Mouse (Mus musculus): ENCODE data around the gene Fkbpl.
A peak's percentile ranks its signal among the peaks of the same experiment; 100 is the strongest.

The Fkbpl gene

GRCm38 (mm10) chr17:34648141-34648890 is 3.8 kb downstream of the Fkbpl start:
- DNase-seq (ENCODE audit: low spot score) = no peak

- no peak for DNase-seq (ENCODE audit: low spot score)
Measured at GRCm38 (mm10) chr17:34649106-34649864, 4.7 kb downstream of the Fkbpl start.

DNA sequence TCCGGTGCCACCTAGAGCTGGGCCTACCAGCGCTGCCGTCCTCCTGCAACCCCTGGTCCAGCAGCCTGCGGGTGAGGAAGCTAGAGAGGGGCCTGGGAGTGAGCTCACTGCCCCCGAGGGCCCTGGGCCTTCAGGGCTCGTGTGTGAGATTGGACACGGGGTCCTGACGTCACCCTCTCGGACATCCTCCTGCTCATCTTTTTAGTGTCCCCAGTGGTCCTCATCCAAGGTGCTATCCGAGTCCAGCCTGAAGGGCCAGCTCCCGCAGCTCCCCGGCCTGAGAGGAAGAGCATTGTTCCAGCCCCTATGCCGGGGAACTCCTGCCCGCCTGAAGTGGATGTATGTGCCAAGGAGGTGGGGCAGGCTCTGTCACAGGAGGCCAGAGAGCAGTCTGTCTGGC is 6.2 kb downstream of the Fkbpl start:
- no peak for DNase-seq (ENCODE audit: low spot score)

- no peak for DNase-seq (ENCODE audit: low spot score)
Measured at GRCm38 (mm10) chr17:34651507-34652221, 7.1 kb downstream of the Fkbpl start.

GRCm38 (mm10) chr17:34652546-34652945 is 8.0 kb downstream of the Fkbpl start:
- no peak for DNase-seq (ENCODE audit: low spot score)

DNA sequence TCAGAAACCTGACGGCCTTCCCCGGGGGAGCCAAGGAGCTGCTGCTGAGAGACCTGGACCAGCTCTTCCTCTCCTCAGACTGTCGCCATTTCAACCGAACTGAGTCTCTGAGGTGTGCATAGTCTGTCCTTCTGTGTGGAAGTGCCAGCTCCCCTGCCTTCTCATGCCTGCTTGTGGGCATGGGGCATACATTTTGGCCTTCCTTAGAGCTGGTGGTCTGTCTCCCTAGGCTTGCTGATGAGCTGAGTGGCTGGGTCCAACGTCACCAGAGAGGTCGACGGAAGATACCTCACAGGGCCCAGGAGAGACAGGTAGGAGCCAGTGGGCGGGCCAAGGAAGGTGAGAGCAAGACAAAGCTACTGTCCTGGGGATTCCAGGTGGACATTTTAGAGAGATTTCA is 8.4 kb downstream of the Fkbpl start:
- no peak for DNase-seq (ENCODE audit: low spot score)

GRCm38 (mm10) chr17:34653746-34654285 is 9.3 kb downstream of the Fkbpl start:
- DNase-seq (ENCODE audit: low spot score) = no peak

DNA sequence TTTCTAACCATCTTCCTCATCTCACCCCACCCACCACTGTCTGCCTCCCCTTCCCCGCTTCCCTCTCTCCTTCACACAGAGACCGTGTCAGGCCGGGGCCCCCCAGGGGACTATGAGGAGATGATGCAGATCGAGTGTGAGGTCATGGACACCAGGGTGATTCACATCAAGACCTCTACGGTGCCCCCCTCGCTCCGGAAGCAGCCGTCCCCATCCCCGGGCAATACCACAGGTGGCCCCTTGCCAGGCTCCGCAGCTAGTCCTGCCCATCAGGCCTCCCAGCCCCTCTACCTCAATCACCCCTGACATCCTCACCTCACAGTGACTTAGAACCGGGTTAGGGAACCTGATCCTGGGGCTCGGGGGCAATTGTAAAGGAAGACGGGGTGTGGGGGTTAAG is 9.8 kb downstream of the Fkbpl start:
- no peak for DNase-seq (ENCODE audit: low spot score)

DNA sequence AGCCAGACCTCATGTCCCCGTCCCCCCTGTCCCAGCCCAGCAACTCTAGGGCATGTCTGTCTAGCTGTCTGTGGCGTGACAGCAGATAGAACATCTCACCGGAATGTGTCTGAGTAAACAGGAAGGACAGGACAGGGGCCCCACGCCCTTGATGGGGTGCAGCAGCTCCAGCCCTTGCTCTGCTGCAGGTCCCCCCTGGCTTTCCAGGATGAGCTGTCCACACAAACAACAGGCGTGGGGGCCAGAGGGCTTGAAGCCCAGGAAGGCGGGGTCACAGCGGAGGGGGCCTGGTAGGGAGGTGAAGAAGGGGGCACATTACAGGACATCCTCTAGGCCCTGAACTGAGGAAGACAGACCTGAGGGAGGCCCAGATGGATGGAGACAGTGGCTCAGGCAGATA is 10.6 kb downstream of the Fkbpl start:
- no peak for DNase-seq (ENCODE audit: low spot score)

DNA sequence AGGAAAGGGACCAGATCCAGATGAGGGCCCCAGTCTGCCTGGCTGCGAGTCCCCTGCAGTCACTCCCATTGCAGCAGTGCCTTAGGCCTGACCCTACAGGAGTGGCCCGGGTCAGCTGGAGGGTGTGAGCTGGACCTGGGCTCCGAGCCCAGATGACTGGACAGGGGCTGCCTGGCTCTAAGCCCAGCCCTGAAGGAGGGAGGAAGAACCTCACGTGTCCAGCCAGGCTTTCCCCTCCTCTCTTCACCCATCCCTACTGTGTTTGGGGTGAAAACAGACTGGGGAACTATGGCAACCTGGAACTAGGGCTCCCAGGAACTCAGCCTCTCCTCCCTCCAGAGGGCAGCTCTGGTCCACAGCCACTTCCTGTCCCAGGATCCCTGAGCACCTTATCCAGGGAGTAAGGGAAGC is 11.0 kb downstream of the Fkbpl start:
- DNase-seq (ENCODE audit: low spot score) = peak; percentile 65

DNA sequence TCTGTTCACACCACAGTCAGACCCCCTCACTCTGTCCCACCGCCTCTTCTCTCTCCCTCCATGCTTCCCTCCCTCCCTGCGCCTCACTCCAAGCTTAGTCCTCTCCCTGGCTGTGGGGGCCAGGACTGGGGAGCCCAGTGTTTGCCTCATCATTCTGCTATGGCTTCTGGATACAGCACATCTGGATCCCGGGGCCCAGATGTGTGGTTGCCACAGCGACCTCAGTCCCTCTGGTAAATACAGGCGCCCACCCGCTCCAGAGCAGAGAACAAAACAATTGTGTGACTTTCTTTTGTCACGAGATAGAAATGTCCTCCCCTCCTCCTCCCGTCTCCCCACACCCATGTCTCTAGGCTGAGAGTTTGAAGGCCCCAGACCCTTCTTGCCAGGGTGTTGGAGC is 12.1 kb downstream of the Fkbpl start:
- DNase-seq (ENCODE audit: low spot score) = no peak

DNA sequence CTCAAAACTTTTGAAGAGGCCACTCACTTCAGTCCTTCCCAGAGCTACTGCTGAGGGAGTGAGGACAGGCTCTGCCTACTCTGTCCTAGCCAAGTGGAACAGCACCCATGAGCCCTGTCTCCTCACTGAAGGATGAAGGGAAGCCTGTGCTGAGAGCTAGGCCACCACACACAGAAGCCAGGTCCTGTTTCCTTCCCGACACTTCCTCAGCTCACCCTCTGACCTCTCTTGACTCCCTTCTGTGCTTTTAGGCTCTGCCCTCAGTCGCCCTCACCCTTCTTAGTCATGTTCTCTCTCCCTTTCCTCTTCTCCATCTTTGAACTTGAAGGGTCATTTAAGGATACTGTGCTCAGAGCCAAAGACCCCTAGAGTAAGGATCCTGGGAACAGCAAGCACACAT is 12.7 kb downstream of the Fkbpl start:
- no peak for DNase-seq (ENCODE audit: low spot score)

GRCm38 (mm10) chr17:34658145-34658544 is 13.6 kb downstream of the Fkbpl start:
- DNase-seq (ENCODE audit: low spot score) = no peak

GRCm38 (mm10) chr17:34658591-34658990 is 14.0 kb downstream of the Fkbpl start:
- no peak for DNase-seq (ENCODE audit: low spot score)

DNA sequence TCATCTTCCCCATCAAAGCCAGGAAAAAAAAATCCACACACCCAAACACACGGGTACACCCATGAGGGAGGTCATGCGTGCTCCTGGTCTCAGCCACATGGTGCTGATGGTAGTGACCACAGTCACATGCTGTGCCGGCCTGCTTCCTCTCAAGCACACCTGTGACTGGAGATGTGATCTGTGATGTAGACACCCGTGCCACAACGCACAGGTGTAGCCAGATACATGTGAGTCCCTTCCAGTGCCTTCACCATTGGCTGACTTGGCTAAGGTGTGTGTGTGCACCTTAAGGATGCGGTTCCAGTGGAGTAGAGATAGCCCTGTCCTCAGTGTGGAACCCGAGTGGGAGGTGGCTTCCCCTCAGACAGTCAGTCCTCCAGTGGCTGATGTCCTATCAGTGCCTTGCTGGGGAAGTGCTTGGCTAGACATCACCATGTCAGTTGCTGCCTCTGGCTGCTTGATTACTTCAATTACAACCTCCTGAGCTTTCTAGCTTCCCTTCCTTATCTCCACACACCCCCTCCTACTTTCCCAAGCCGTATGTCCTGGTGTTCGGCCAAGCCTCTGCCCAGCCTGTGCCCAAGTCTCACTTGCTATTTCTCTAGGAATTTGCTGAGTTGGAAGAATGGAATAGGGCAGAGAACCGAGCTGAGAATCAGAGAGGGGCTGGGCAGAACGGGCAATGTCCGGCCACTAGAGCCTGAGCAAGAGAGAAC is 14.8 kb downstream of the Fkbpl start:
- no peak for DNase-seq (ENCODE audit: low spot score)

GRCm38 (mm10) chr17:34659897-34660214 is 15.3 kb downstream of the Fkbpl start:
- no peak for DNase-seq (ENCODE audit: low spot score)

DNA sequence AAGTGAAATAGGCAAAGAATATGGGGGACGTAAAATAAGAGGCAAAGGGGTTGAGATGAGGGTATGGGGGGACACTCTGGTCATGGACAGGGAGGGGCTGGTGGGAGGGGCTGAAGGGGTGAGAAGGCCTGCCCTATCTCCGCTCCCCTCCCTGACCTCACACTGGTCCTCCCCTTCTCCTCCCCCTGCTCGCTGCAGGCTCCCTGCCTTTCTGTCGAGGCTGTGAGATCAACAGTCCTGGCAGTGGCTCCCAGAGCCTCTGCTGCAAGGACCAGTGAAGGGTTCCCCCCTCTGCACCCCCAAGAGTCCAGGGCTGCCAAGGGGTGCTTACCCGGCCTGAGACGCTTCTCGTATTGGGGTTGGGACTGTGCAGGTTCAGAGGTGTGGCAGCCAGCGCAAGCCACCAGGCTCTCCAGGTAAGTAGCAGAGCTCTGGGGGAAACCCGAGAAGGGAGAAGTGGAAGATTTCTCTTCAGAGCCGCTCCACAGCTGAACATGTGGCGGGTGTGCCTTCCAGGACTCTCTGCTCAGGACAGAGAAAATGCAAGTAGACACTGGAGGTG is 15.8 kb downstream of the Fkbpl start:
- no peak for DNase-seq (ENCODE audit: low spot score)

DNA sequence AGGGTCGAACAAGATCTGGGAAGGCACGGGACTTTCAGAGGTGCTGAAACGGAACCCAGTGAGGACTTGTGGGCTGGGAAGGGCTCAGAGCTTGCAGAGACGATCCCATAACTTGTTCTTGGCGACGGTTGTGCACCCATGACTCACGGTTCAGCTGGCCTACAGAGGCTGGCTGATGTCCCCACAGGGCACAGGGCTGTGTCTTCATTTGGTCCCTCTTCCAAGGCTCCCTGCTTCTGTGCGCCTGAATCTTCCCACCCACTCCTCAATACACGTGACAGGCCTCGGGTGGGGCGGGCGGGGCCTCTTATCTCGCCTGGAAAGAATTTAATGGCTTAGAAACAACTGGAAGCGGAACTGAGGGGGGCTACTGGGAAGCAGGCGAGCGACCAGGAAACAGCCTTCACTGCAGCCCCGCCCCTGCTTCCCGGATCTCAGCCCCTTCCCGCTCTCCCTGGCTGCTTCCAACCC is 16.6 kb downstream of the Fkbpl start:
- DNase-seq (ENCODE audit: low spot score) = no peak

DNA sequence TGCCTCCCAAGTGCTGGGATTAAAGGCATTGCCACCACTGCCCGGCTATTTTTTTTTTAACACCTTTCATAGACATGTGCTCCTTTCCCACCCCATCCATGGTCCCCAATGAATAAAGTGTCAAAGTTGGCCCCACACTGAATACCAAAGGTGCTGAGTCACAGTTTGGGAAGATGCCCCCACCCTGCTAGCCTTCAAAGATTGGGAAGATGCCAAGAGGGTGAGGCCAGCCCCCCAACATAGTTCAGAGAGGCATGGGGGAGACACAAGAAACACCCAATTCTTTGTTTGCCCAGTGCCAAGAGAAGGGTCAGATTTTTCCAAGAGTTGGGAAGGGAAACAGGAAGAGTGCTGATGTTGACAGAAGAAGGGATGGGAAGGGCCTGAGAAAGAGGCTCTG is 17.9 kb downstream of the Fkbpl start:
- no peak for DNase-seq (ENCODE audit: low spot score)

- DNase-seq (ENCODE audit: low spot score) = no peak
Measured at GRCm38 (mm10) chr17:34662978-34663377, 18.4 kb downstream of the Fkbpl start.

DNA sequence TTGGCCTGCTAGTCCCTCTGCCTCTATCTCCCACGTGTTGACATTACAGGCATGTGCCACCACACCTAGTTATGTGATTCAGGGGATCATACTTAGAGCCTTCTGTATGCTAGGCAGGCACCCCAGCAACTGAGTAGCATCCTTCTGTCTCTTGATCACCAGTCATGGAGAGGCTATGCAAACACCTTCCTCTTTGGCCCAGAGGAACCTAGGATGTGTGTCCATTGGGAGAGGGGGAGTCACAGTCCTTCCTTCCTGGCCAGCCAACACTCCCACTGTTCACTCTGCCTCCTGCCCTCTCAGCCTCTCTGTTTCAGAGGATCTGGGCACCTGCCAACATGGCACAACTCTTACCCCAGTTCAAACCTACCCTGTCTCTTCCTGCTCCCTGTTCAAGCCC is 19.0 kb downstream of the Fkbpl start:
- DNase-seq (ENCODE audit: low spot score) = no peak

DNA sequence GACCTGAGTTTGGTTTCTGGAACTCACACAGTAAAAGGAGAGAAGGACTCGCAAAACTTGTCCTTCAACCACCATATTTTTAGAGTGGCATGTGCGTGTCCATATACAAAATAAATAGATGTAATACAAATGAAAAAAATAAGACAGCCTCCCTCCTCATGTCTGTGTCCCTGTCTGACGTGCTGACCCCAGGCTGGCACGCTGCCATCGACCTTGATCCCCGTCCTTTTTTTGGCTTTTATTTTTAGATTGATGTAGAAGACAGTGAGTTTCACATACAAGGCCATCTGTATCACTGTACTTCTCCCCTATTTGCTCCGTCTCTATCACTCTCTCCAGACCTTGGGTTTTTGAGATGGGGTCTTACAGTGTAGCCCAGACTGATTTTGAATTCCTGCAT is 19.9 kb downstream of the Fkbpl start:
- DNase-seq (ENCODE audit: low spot score) = no peak
